Mouse (Mus musculus) CH12.LX (cell line): ENCODE results near the gene Bsg.

ENCODE experiments used
- CHD1 ChIP-seq: IDR thresholded peaks from 2 replicates; pipeline ENCODE4 v1.6.1; 2012; ENCODE audit warnings: low read depth, low read length, improper control_type of control experiment, inconsistent platforms
- CTCF ChIP-seq, 2 experiments: IDR thresholded peaks in 1 of 2; conservative IDR thresholded peaks in 1 of 2; 2 replicates each; pipeline ENCODE4 v1.5.1; 2011 to 2012; ENCODE audit warnings: low read depth in 2 of 2, low read length in 2 of 2, improper control_type of control experiment in 1 of 2, inconsistent platforms in 1 of 2, mild to moderate bottlenecking in 1 of 2, moderate library complexity in 1 of 2
- ELF1 ChIP-seq: IDR thresholded peaks from 2 replicates; pipeline ENCODE4 v1.6.1; 2014; ENCODE audit warnings: low read depth, mild to moderate bottlenecking, inconsistent platforms, low read length, improper control_type of control experiment
- IRF4 ChIP-seq: IDR thresholded peaks from 2 replicates; pipeline ENCODE4 v1.6.1; 2014; ENCODE audit warnings: low read depth, mild to moderate bottlenecking, inconsistent platforms, low read length, improper control_type of control experiment
- KAT2A ChIP-seq: IDR thresholded peaks from 2 replicates; pipeline ENCODE4 v1.6.1; 2012; ENCODE audit warnings: low read length, improper control_type of control experiment, inconsistent platforms; ENCODE audit not compliant: insufficient replicate concordance
- MAX ChIP-seq: IDR thresholded peaks from 2 replicates; pipeline ENCODE4 v1.6.1; 2011; ENCODE audit warnings: low read length, improper control_type of control experiment
- MAZ ChIP-seq: IDR thresholded peaks from 2 replicates; pipeline ENCODE4 v1.6.1; 2012; ENCODE audit warnings: low read depth, mild to moderate bottlenecking, inconsistent platforms, low read length, improper control_type of control experiment, moderate library complexity
- MEF2A ChIP-seq: IDR thresholded peaks from 2 replicates; pipeline ENCODE4 v1.6.1; 2014; ENCODE audit warnings: low read depth, mild to moderate bottlenecking, inconsistent platforms, low read length, improper control_type of control experiment, borderline replicate concordance
- PAX5 ChIP-seq: IDR thresholded peaks from 2 replicates; pipeline ENCODE4 v1.6.1; 2012; ENCODE audit warnings: low read length, inconsistent platforms, mixed read lengths
- POLR2A ChIP-seq: IDR thresholded peaks from 2 replicates; pipeline ENCODE4 v1.6.1; 2011; ENCODE audit warnings: low read depth, mild to moderate bottlenecking, improper control_type of control experiment, low read length
- RCOR1 ChIP-seq: conservative IDR thresholded peaks from 2 replicates; pipeline ENCODE4 v1.6.1; 2012; ENCODE audit warnings: low read depth, mild to moderate bottlenecking, inconsistent platforms, low read length, improper control_type of control experiment
- SIN3A ChIP-seq: IDR thresholded peaks from 2 replicates; pipeline ENCODE4 v1.6.1; 2012; ENCODE audit warnings: low read length, improper control_type of control experiment, inconsistent platforms
- SMC3 ChIP-seq: IDR thresholded peaks from 2 replicates; pipeline ENCODE4 v1.6.1; 2011; ENCODE audit warnings: low read depth, low read length, improper control_type of control experiment
- ZC3H11A ChIP-seq: IDR thresholded peaks from 2 replicates; pipeline ENCODE4 v1.6.1; 2012; ENCODE audit warnings: low read depth, mild to moderate bottlenecking, inconsistent platforms, low read length, improper control_type of control experiment

- TF ChIP-seq MAZ (no peak), MEF2A (no peak), POLR2A (no peak), MAX (no peak), RCOR1 (no peak), KAT2A (no peak), IRF4 (no peak), PAX5 (no peak), SMC3 (no peak), SIN3A (no peak), CTCF (conservative IDR thresholded peaks at IDR 0.05 in 1 of 2, IDR thresholded peaks at IDR 0.05 in 1 of 2; ENCODE audit: low read depth in 2 of 2, low read length in 2 of 2) (no peak), CHD1 (no peak), ZC3H11A (no peak), ELF1 (no peak)
These were observed 39.5 kb downstream of the Bsg start for GRCm38 (mm10) chr10:79743650-79744365.
